ENCODE assay signal across 14 mouse cellular contexts in genomic region chr1:177008777-177009176, GRCm38 (mm10).
A peak's percentile ranks its signal among the peaks of the same experiment; 100 is the strongest.
DNase-seq lines count a peak whose midpoint lies in the region; ATAC-seq and TF ChIP-seq lines count a peak whose summit lies in the region.
"Had no signal": no experiment of that assay in that cellular context is flagged by ENCODE, and none has a peak within 500 bp of the region (broad histone marks: within the 10 kb centered on the region; RNA-seq: fewer than 3 reads in every experiment).

No protein-coding gene starts in this region.

- H3K4me1 ChIP-seq in forebrain, embryonic 12.5 days = peaks cover 46% of the 10 kb centered on the region
- peaks cover 29% of the 10 kb centered on the region for H3K4me1 ChIP-seq in forebrain, embryonic 15.5 days
- H3K4me1 ChIP-seq in lung, postnatal 0 days (ENCODE audit: insufficient read depth, low read depth, low read length) = no peaks in the 10 kb centered on the region

- WGBS in forebrain, embryonic 12.5 days = 69% methylated on average over 1 of the region's 1 CpGs
- 77% methylated on average over 1 of the region's 1 CpGs for WGBS in forebrain, embryonic 15.5 days
- 56% methylated on average over 1 of the region's 1 CpGs for WGBS in lung, postnatal 0 days

- TF ChIP-seq EP300 in lung, postnatal 0 days (IDR thresholded peaks at IDR 0.05) = no peak

- no peaks in the 10 kb centered on the region for H3K9me3 ChIP-seq in forebrain, embryonic 12.5 days
- H3K9me3 ChIP-seq in forebrain, embryonic 15.5 days = no peaks in the 10 kb centered on the region
- H3K9me3 ChIP-seq in lung, postnatal 0 days (ENCODE audit: low read length) = no peaks in the 10 kb centered on the region
- H3K9me3 ChIP-seq: neural tube, embryonic 12.5 days had no signal

- H3K4me2 ChIP-seq in forebrain, embryonic 12.5 days = no peak overlapping the region
- no peak overlapping the region for H3K4me2 ChIP-seq in forebrain, embryonic 15.5 days (replicated peaks)
- no peak overlapping the region for H3K4me2 ChIP-seq in lung, postnatal 0 days (replicated peaks; ENCODE audit: low read depth, low read length)
- H3K4me2 ChIP-seq: neural tube, embryonic 12.5 days had no signal

- no peak for ATAC-seq in forebrain, embryonic 12.5 days (ENCODE audit: low FRiP score)
- ATAC-seq in forebrain, embryonic 15.5 days (replicated peaks) = no peak
- ATAC-seq in lung, postnatal 0 days = peak; percentile 66

- H3K36me3 ChIP-seq in forebrain, embryonic 12.5 days (replicated peaks) = no peaks in the 10 kb centered on the region
- H3K36me3 ChIP-seq in forebrain, embryonic 15.5 days = no peaks in the 10 kb centered on the region
- no peaks in the 10 kb centered on the region for H3K36me3 ChIP-seq in lung, postnatal 0 days (ENCODE audit: insufficient read depth, low read length)
- H3K36me3 ChIP-seq: neural tube, embryonic 12.5 days had no signal

- H3K27me3 ChIP-seq in forebrain, embryonic 12.5 days = no peaks in the 10 kb centered on the region
- no peaks in the 10 kb centered on the region for H3K27me3 ChIP-seq in forebrain, embryonic 15.5 days
- H3K27me3 ChIP-seq in lung, postnatal 0 days (replicated peaks; ENCODE audit: insufficient read depth, low read length) = no peaks in the 10 kb centered on the region
- H3K27me3 ChIP-seq: neural tube, embryonic 12.5 days had no signal

- H3K27ac ChIP-seq in forebrain, embryonic 12.5 days = 0 out of 2 replicates have a peak overlapping the region, but pooled peaks have one; percentile 25
- no peak overlapping the region for H3K27ac ChIP-seq in forebrain, embryonic 15.5 days (replicated peaks)
- no peak overlapping the region for H3K27ac ChIP-seq in lung, postnatal 0 days (ENCODE audit: low read length)
- H3K27ac ChIP-seq: neural tube, embryonic 12.5 days had no signal

- H3K9ac ChIP-seq in forebrain, embryonic 12.5 days = no peak overlapping the region
- H3K9ac ChIP-seq in forebrain, embryonic 15.5 days (replicated peaks) = no peak overlapping the region
- no peak overlapping the region for H3K9ac ChIP-seq in lung, postnatal 0 days (replicated peaks; ENCODE audit: low read depth)
- H3K9ac ChIP-seq: neural tube, embryonic 12.5 days had no signal

- peak; percentile 42 for DNase-seq in lung, postnatal 0 days (ENCODE audit: low spot score)
- no peak for DNase-seq in lung, postnatal 14 days
- peak; percentile 58 for DNase-seq in fibroblast of lung, adult 2 months (ENCODE audit: low read depth)
- DNase-seq in skeletal muscle tissue, adult 2 months (ENCODE audit: low read depth, low spot score) = peak; percentile 71
- DNase-seq in layer of hippocampus, adult 18-20 months (ENCODE audit: low spot score in 2 of 2) = no peak
- DNase-seq in neural tube, embryonic 10.5 days (ENCODE audit: extremely low spot score, low spot score) = no peak
- DNase-seq: adrenal gland, postnatal 25 days; cerebellum, postnatal 10 days; kidney, adult 11 months; right cerebral cortex, postnatal 14 days had no signal

- H3K4me3 ChIP-seq in forebrain, embryonic 12.5 days (replicated peaks) = no peak overlapping the region
- no peak overlapping the region for H3K4me3 ChIP-seq in forebrain, embryonic 15.5 days
- H3K4me3 ChIP-seq in lung, postnatal 0 days (ENCODE audit: low read depth, low read length) = no peak overlapping the region
- H3K4me3 ChIP-seq: erythroblast, embryonic 14.5 days; neural tube, embryonic 12.5 days had no signal

- no peak for TF ChIP-seq CTCF in lung, postnatal 0 days (IDR thresholded peaks at IDR 0.05)

Comparison
In these comparisons a context has a peak if more than half of its experiments do, and no peak if none do; other contexts are left out.
1. DNase-seq: peak in lung, postnatal 0 days (single experiment), fibroblast of lung, adult 2 months (single experiment) and skeletal muscle tissue, adult 2 months (single experiment); none in lung, postnatal 14 days (single experiment), layer of hippocampus, adult 18-20 months (0 of 2) and neural tube, embryonic 10.5 days (single experiment).